Mouse (Mus musculus) heart, embryonic 12.5 days (tissue): ENCODE results near the gene Trmt5. TPM values are rescaled to one million over a fixed set of nuclear protein-coding genes. Genes with fewer than 3 reads are reported as not detected.

Experiments used
- ATAC-seq: fragments of 200-750 bp; cut with Nextera tagmentation; 2 replicates; pipeline ENCODE4 v1.8.0; 2017; ENCODE audit warnings: moderate TSS enrichment, moderate library complexity; ENCODE audit not compliant: insufficient number of reproducible peaks, low FRiP score
- H3K27ac ChIP-seq: fragments of 300-500 bp; sonication (generic); 2 replicates; pipeline ENCODE4 v1.5.1; 2016; ENCODE audit warnings: mild to moderate bottlenecking, moderate library complexity; ENCODE audit not compliant: poor library complexity, severe bottlenecking
- H3K27me3 ChIP-seq: fragments of 300-500 bp; sonication (generic); replicated peaks from 2 replicates; pipeline ENCODE4 v1.6.1; 2016; ENCODE audit warnings: mild to moderate bottlenecking, moderate library complexity
- H3K36me3 ChIP-seq: fragments of 300-500 bp; sonication (generic); 2 replicates; pipeline ENCODE4 v1.6.1; 2016; ENCODE audit warnings: mild to moderate bottlenecking, moderate library complexity
- H3K4me1 ChIP-seq: fragments of 300-500 bp; sonication (generic); replicated peaks from 2 replicates; pipeline ENCODE4 v1.6.1; 2016; ENCODE audit warnings: mild to moderate bottlenecking
- H3K4me2 ChIP-seq: fragments of 300-500 bp; sonication (generic); 2 replicates; pipeline ENCODE4 v1.6.1; 2016; ENCODE audit warnings: mild to moderate bottlenecking, moderate library complexity
- H3K4me3 ChIP-seq: fragments of 300-500 bp; sonication (generic); 2 replicates; pipeline ENCODE4 v1.5.1; 2016; ENCODE audit warnings: mild to moderate bottlenecking
- H3K9ac ChIP-seq: fragments of 300-500 bp; sonication (generic); 2 replicates; pipeline ENCODE4 v1.6.1; 2016; ENCODE audit warnings: mild to moderate bottlenecking, moderate library complexity
- H3K9me3 ChIP-seq: fragments of 300-500 bp; sonication (generic); replicated peaks from 2 replicates; pipeline ENCODE4 v1.6.1; 2016; ENCODE audit warnings: mild to moderate bottlenecking, moderate library complexity
- WGBS: fragments of 180-500 bp; shearing (Covaris S2); methylation state at CpG from one replicate; pipeline ENCODE4 v1.1.7; 2016; 5-methylcytosine and 5-hydroxymethylcytosine counted together
- polyA plus RNA-seq: library from polyadenylated mRNA; unstranded; fragments of >200 nt; fragmentation: Nextera tagmentation; extraction: Ambion mirVana; gene quantifications from 2 replicates; pipeline ENCODE4 v1.2.1, GENCODE M21; 2016

The Trmt5 gene
- polyA plus RNA-seq, 1 experiment from 2014 or later, result 13.6 TPM

GRCm38 (mm10) chr12:73317706-73318686 is 31.5 kb upstream of the Trmt5 start:
- H3K36me3 ChIP-seq, result peaks cover 11% of the 10 kb centered on the region; the same call in 1 of the 2 replicates
- ATAC-seq, result no peak
- no peaks in the 10 kb centered on the region for H3K9me3 ChIP-seq
- H3K27ac ChIP-seq, result no peak overlapping the region
- no peaks in the 10 kb centered on the region for H3K4me1 ChIP-seq
- no peaks in the 10 kb centered on the region for H3K27me3 ChIP-seq
- no peak overlapping the region for H3K9ac ChIP-seq
- no peak overlapping the region for H3K4me2 ChIP-seq
- H3K4me3 ChIP-seq, result no peak overlapping the region
- WGBS, result 80% methylated on average over 7 of the region's 7 CpGs

DNA sequence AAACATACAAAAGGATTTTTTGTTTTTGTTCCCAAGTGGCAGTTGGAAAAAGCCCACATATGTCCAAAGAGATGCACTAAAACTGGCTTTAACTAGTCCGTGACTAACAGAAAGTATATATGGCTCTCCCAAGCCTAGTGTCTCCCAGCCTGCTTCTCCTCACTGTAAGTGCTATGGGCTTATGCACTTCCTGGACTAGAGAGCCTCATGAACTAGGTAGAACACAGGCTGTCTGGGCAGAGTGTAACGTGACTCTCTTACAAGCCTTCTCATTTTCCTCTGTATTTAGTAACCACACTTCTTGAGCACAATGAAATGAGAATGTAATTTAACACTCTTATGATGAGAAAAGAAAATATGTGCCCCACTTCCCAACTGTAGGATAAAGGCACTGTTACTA is 22.2 kb upstream of the Trmt5 start:
- peaks cover 12% of the 10 kb centered on the region; the same call in 1 of the 2 replicates for H3K36me3 ChIP-seq
- H3K4me1 ChIP-seq, result no peaks in the 10 kb centered on the region
- H3K27ac ChIP-seq, result no peak overlapping the region
- H3K4me3 ChIP-seq, result no peak overlapping the region
- H3K27me3 ChIP-seq, result no peaks in the 10 kb centered on the region
- ATAC-seq, result no peak
- no peaks in the 10 kb centered on the region for H3K9me3 ChIP-seq
- H3K4me2 ChIP-seq, result no peak overlapping the region
- WGBS, result 80% methylated on average over 2 of the region's 2 CpGs
- no peak overlapping the region for H3K9ac ChIP-seq

DNA sequence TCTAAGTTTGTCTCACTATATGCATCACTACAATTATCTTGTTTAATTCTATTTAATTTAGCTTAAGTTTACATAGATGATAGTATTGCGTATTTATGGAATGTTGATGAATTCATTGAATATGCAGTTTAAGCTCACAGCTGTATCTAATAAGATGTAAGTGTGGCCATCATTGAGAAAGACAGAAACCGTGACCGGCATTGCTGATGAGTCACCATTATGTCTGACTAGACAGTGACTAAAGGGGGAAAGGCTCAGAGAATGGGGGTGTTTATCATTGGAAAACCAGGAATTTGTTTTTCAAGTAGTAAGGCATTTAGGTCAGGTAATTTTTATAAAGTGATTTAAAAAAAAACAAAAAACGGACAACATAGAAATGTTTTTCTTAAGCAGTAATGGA is 21.2 kb upstream of the Trmt5 start:
- ATAC-seq, result no peak
- Histone ChIP-seq H3K4me2 (no peak overlapping the region), H3K27me3 (no peaks in the 10 kb centered on the region), H3K4me3 (no peak overlapping the region), H3K9me3 (no peaks in the 10 kb centered on the region), H3K9ac (no peak overlapping the region), H3K36me3 (peaks cover 12% of the 10 kb centered on the region; the same call in 1 of the 2 replicates), H3K4me1 (no peaks in the 10 kb centered on the region), H3K27ac (no peak overlapping the region)
- WGBS, result 88% methylated on average over 4 of the region's 4 CpGs

- WGBS, result 79% methylated on average over 4 of the region's 4 CpGs
- Histone ChIP-seq H3K4me1 (no peaks in the 10 kb centered on the region), H3K4me3 (no peak overlapping the region), H3K27me3 (no peaks in the 10 kb centered on the region), H3K4me2 (no peak overlapping the region), H3K9ac (no peak overlapping the region), H3K9me3 (no peaks in the 10 kb centered on the region), H3K36me3 (peaks cover 10% of the 10 kb centered on the region; the same call in 1 of the 2 replicates), H3K27ac (no peak overlapping the region)
- no peak for ATAC-seq
Measured at GRCm38 (mm10) chr12:73304636-73305035, 18.1 kb upstream of the Trmt5 start.

DNA sequence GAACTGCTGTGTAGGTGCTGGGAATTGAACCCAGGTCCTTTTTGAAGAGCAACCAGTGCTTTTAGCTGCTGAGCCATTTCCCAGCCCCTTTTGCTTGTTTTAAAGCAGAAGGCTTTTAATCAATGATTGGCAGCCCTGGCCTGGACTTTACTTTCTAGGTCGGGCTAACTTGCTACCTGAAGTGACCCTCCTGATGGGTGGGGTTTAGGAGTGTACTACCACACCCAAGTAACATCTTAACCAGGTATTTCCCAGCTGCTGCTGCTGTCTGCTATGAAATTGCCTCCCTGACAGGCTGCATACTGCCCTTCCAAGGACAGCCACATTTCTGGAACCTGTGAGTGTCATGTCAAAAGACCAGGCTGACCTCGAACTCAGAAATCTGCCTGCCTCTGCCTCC is 14.0 kb upstream of the Trmt5 start:
- Histone ChIP-seq H3K27ac (no peak overlapping the region), H3K27me3 (no peaks in the 10 kb centered on the region), H3K4me1 (peaks cover 5% of the 10 kb centered on the region; the same call in 1 of the 2 replicates), H3K36me3 (peaks cover 9% of the 10 kb centered on the region; the same call in 1 of the 2 replicates), H3K9ac (no peak overlapping the region), H3K4me2 (no peak overlapping the region), H3K9me3 (no peaks in the 10 kb centered on the region), H3K4me3 (no peak overlapping the region)
- ATAC-seq, result no peak
- 82% methylated on average over 2 of the region's 2 CpGs for WGBS

DNA sequence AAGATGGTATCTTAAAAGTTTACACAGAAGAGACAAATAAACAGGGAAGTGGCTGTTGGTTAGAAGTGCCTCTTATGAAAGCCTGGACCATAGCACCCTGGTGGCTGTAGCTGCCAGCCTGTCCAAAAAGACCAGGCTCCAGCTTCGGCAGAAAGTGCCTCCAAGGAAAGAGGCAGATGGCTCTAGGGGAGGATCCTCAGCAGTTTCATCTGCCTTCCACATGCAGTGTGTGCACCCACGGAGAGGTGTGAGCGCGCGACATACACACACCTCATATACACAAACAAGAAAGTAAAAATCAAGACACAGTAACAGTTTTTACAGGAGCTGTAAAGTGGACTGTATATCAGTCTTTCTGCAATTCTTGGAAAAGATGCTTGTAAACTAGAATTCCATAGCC is 12.1 kb upstream of the Trmt5 start:
- no peak overlapping the region for H3K27ac ChIP-seq
- WGBS, result 86% methylated on average over 5 of the region's 5 CpGs
- no peaks in the 10 kb centered on the region for H3K27me3 ChIP-seq
- peaks cover 9% of the 10 kb centered on the region; the same call in 1 of the 2 replicates for H3K36me3 ChIP-seq
- H3K4me1 ChIP-seq, result peaks cover 5% of the 10 kb centered on the region; the same call in 1 of the 2 replicates
- H3K9ac ChIP-seq, result no peak overlapping the region
- no peak overlapping the region for H3K4me3 ChIP-seq
- no peaks in the 10 kb centered on the region for H3K9me3 ChIP-seq
- H3K4me2 ChIP-seq, result no peak overlapping the region
- ATAC-seq, result no peak

DNA sequence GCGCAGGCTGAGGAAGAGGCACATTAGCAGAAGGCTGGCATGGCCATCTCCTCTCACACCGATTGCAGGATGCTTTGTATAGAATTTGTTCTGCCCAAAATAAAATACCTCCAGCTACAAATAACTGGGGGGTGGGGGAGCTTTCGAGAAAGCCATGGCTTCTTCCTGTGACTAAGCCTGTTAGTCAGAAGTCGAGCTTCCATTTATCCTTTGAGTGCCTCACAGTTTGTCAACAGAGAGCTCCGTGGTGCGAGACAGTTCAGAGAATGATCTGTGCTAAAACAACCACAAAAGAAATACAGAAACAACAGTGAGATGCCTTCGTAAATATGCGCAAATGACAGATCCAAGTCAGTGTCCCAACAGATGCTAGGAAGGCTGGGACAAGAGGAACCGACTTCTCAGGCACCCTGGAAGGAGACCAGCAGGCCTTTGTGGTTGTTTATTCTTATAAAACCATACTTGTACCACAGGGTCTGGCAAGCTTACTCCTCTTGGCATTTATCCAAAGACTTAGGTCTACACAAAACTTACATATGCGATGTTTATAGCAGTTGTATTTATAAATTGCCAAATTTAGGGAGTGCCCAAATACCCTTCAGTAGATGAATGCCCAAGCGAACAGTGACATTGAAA is 9.1 kb upstream of the Trmt5 start:
- 79% methylated on average over 11 of the region's 11 CpGs for WGBS
- Histone ChIP-seq H3K27ac (no peak overlapping the region), H3K27me3 (no peaks in the 10 kb centered on the region), H3K36me3 (peaks cover 8% of the 10 kb centered on the region), H3K4me2 (no peak overlapping the region), H3K9me3 (no peaks in the 10 kb centered on the region), H3K4me1 (peaks cover 5% of the 10 kb centered on the region; the same call in 1 of the 2 replicates), H3K4me3 (no peak overlapping the region), H3K9ac (no peak overlapping the region)
- no peak for ATAC-seq

GRCm38 (mm10) chr12:73294884-73295283 is 8.4 kb upstream of the Trmt5 start:
- no peak overlapping the region for H3K9ac ChIP-seq
- no peak overlapping the region for H3K4me3 ChIP-seq
- H3K9me3 ChIP-seq, result no peaks in the 10 kb centered on the region
- no peak overlapping the region for H3K4me2 ChIP-seq
- H3K27ac ChIP-seq, result no peak overlapping the region
- peaks cover 5% of the 10 kb centered on the region; the same call in 1 of the 2 replicates for H3K4me1 ChIP-seq
- ATAC-seq, result no peak
- peaks cover 7% of the 10 kb centered on the region for H3K36me3 ChIP-seq
- H3K27me3 ChIP-seq, result no peaks in the 10 kb centered on the region

DNA sequence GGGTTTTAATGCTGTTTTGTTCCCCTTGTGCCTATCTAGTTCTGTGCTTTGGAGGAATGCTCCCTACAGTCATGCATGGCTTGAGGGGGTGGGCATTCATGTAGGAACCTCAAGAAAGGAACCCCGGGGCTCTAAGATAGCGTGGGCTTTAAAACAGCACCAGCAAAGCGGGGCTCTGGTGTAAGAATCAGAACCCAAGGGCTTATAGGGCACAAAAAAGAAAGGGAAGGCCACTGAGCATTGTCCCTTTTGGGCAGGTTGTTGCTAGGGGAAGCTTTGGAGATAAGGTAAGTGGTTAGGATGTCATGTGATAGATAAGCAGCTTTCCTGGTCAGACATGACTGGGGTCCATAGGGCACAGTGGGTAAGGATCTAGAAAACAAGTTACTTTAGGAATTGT is 2.1 kb upstream of the Trmt5 start:
- peaks cover 31% of the 10 kb centered on the region for H3K4me1 ChIP-seq
- ATAC-seq, result no peak
- H3K36me3 ChIP-seq, result peaks cover 13% of the 10 kb centered on the region
- no peaks in the 10 kb centered on the region for H3K9me3 ChIP-seq
- 78% methylated on average over 3 of the region's 3 CpGs for WGBS
- H3K9ac ChIP-seq, result no peak overlapping the region
- no peak overlapping the region for H3K27ac ChIP-seq
- H3K4me3 ChIP-seq, result no peak overlapping the region
- no peak overlapping the region for H3K4me2 ChIP-seq
- H3K27me3 ChIP-seq, result no peaks in the 10 kb centered on the region

DNA sequence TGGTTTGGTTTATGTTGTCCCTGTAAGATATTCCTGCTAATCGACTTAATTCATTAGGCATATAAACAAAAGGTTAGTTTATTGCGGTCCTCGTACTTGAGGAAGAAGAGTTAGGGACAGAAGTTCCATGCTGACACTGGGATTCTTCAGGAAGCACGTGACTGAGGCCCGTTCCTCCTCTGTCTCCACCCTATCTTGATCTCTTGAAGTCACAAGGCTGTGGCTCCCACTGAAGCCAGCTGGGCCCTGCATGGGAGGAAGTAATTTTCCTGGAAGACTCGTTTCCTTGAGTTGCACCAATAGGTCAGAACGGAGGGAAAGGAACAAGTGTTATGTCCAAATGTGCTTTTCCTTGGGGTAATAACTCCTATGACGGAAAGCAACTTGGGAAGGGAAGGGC is 1.1 kb upstream of the Trmt5 start:
- no peak for ATAC-seq
- H3K36me3 ChIP-seq, result peaks cover 16% of the 10 kb centered on the region
- H3K9ac ChIP-seq, result no peak overlapping the region; the same call in 1 of the 2 replicates
- H3K27me3 ChIP-seq, result no peaks in the 10 kb centered on the region
- H3K4me1 ChIP-seq, result peaks cover 33% of the 10 kb centered on the region
- no peaks in the 10 kb centered on the region for H3K9me3 ChIP-seq
- peak overlapping the region; percentile 94 for H3K4me3 ChIP-seq
- 52% methylated on average over 8 of the region's 8 CpGs for WGBS
- H3K4me2 ChIP-seq, result peak overlapping the region; percentile 75
- no peak overlapping the region for H3K27ac ChIP-seq

GRCm38 (mm10) chr12:73274921-73275320 is 11.6 kb downstream of the Trmt5 start:
- H3K4me2 ChIP-seq, result no peak overlapping the region
- no peaks in the 10 kb centered on the region for H3K27me3 ChIP-seq
- no peaks in the 10 kb centered on the region for H3K4me1 ChIP-seq
- H3K9ac ChIP-seq, result no peak overlapping the region
- 88% methylated on average over 3 of the region's 3 CpGs for WGBS
- no peak overlapping the region for H3K27ac ChIP-seq
- no peak for ATAC-seq
- no peak overlapping the region for H3K4me3 ChIP-seq
- H3K36me3 ChIP-seq, result peaks cover 48% of the 10 kb centered on the region
- H3K9me3 ChIP-seq, result no peaks in the 10 kb centered on the region
